Mouse (Mus musculus) myocyte (in vitro differentiated cells): ENCODE measurements around the gene Rxrg. TPM values are rescaled to one million over a fixed set of nuclear protein-coding genes. Genes with fewer than 3 reads are reported as not detected.

ENCODE experiments used
- H3K27me3 ChIP-seq: one replicate; pipeline ENCODE4 v1.6.1; 2011; ENCODE audit not compliant: control insufficient read depth, insufficient read depth, insufficient read length
- H3K36me3 ChIP-seq: one replicate; pipeline ENCODE4 v1.6.1; 2011; ENCODE audit not compliant: control insufficient read depth, insufficient read depth
- H3K4me2 ChIP-seq: one replicate; pipeline ENCODE4 v1.6.1; 2011; ENCODE audit warnings: low read depth, control low read depth
- H3K4me3 ChIP-seq: one replicate; pipeline ENCODE4 v1.5.1; 2011; ENCODE audit warnings: mild to moderate bottlenecking, control low read depth, moderate library complexity
- H3K79me2 ChIP-seq: one replicate; pipeline ENCODE4 v1.6.1; 2011; ENCODE audit not compliant: control insufficient read depth, insufficient read depth
- H3ac ChIP-seq: one replicate; pipeline ENCODE4 v1.6.1; 2011; ENCODE audit not compliant: control insufficient read depth, insufficient read length
- CEBPB ChIP-seq: IDR thresholded peaks from 2 replicates; pipeline ENCODE4 v1.6.1; 2011; ENCODE audit warnings: mild to moderate bottlenecking, moderate library complexity; ENCODE audit not compliant: poor library complexity, insufficient read depth, severe bottlenecking
- E2F4 ChIP-seq: IDR thresholded peaks from one replicate; pipeline ENCODE4 v1.6.1; 2011; ENCODE audit warnings: mild to moderate bottlenecking, control low read depth, moderate library complexity; ENCODE audit not compliant: insufficient read depth
- MAX ChIP-seq: IDR thresholded peaks from one replicate; pipeline ENCODE4 v1.6.1; 2011; ENCODE audit warnings: low read depth, mild to moderate bottlenecking, control low read depth
- MYOD1 ChIP-seq, 3 experiments: IDR thresholded peaks; one replicate each; pipeline ENCODE4 v1.6.1; 2011; ENCODE audit warnings: control low read depth in 2 of 3, low read depth in 2 of 3, mild to moderate bottlenecking in 2 of 3, moderate library complexity in 1 of 3; ENCODE audit not compliant: insufficient read length in 2 of 3, control insufficient read depth in 1 of 3
- MYOG ChIP-seq, 3 experiments: IDR thresholded peaks; one replicate each; pipeline ENCODE4 v1.6.1; 2011; ENCODE audit warnings: control low read depth in 2 of 3, low read depth in 2 of 3, mild to moderate bottlenecking in 2 of 3; ENCODE audit not compliant: insufficient read length in 2 of 3, control insufficient read depth in 1 of 3, insufficient read depth in 1 of 3
- POLR2A ChIP-seq: IDR thresholded peaks from one replicate; pipeline ENCODE4 v1.6.1; 2011; ENCODE audit warnings: low read depth, mild to moderate bottlenecking, control low read depth, moderate library complexity; ENCODE audit not compliant: insufficient read length
- POLR2AphosphoS2 ChIP-seq: IDR thresholded peaks from one replicate; pipeline ENCODE4 v1.6.1; 2011; ENCODE audit warnings: low read depth, control low read depth; ENCODE audit not compliant: insufficient read length
- REST ChIP-seq: IDR thresholded peaks from one replicate; pipeline ENCODE4 v1.6.1; 2011; ENCODE audit warnings: mild to moderate bottlenecking, control low read depth, moderate library complexity; ENCODE audit not compliant: insufficient read depth, insufficient read length
- SRF ChIP-seq: IDR thresholded peaks from one replicate; pipeline ENCODE4 v1.6.1; 2011; ENCODE audit warnings: low read depth; ENCODE audit not compliant: control insufficient read depth, insufficient read length
- TCF12 ChIP-seq: IDR thresholded peaks from one replicate; pipeline ENCODE4 v1.6.1; 2011; ENCODE audit warnings: mild to moderate bottlenecking, control low read depth; ENCODE audit not compliant: poor library complexity, insufficient read depth, severe bottlenecking
- TCF3 ChIP-seq: IDR thresholded peaks from one replicate; pipeline ENCODE4 v1.6.1; 2011; ENCODE audit warnings: low read depth, control low read depth; ENCODE audit not compliant: insufficient read length
- USF1 ChIP-seq: IDR thresholded peaks from one replicate; pipeline ENCODE4 v1.6.1; 2011; ENCODE audit warnings: low read depth, mild to moderate bottlenecking, control low read depth, moderate library complexity
- polyA plus RNA-seq: library from polyadenylated mRNA; unstranded; fragments of >200 nt; fragmentation: generic; extraction: Trizol; gene quantifications from one replicate; pipeline ENCODE4 v1.2.1, GENCODE M21; 2012; ENCODE audit warnings: missing spikeins

The Rxrg gene
- polyA plus RNA-seq, 1 experiment = 0.07 TPM

GRCm38 (mm10) chr1:167688347-167689231 lies 90.4 kb downstream of the Rxrg start:
- Histone ChIP-seq H3K36me3 (no peaks in the 10 kb centered on the region), H3ac (no peak overlapping the region), H3K4me2 (no peak overlapping the region), H3K79me2 (no peaks in the 10 kb centered on the region), H3K27me3 (peaks cover 22% of the 10 kb centered on the region), H3K4me3 (no peak overlapping the region)
- TF ChIP-seq USF1 = no peak
- no peak for TF ChIP-seq MYOG (IDR thresholded peaks at IDR 0.05; ENCODE audit: control insufficient read depth in 1 of 3, insufficient read depth in 1 of 3, insufficient read length in 2 of 3, low read depth in 2 of 3)
- TF ChIP-seq POLR2AphosphoS2 = no peak
- no peak for TF ChIP-seq TCF3
- TF ChIP-seq TCF12 = no peak
- TF ChIP-seq SRF = no peak
- no peak for TF ChIP-seq MAX
- no peak for TF ChIP-seq MYOD1 (IDR thresholded peaks at IDR 0.05; ENCODE audit: control insufficient read depth in 1 of 3, insufficient read length in 2 of 3, low read depth in 2 of 3)
- TF ChIP-seq POLR2A = no peak
- TF ChIP-seq REST = no peak
- no peak for TF ChIP-seq CEBPB
- no peak for TF ChIP-seq E2F4

GRCm38 (mm10) chr1:167689232-167689261 lies 90.9 kb downstream of the Rxrg start, which contains the start of gene Lmx1a:
TSS of gene Lmx1a (plus strand) at chr1:167689237.
- Histone ChIP-seq H3K36me3 (no peaks in the 10 kb centered on the region), H3K79me2 (no peaks in the 10 kb centered on the region), H3K4me2 (no peak within 1 kb of the TSS), H3K4me3 (no peak within 1 kb of the TSS), H3K27me3 (peaks cover 22% of the 10 kb centered on the region), H3ac (no peak within 1 kb of the TSS)
- TF ChIP-seq REST (no peak), SRF (no peak), MYOG (IDR thresholded peaks at IDR 0.05; ENCODE audit: control insufficient read depth in 1 of 3, insufficient read depth in 1 of 3, insufficient read length in 2 of 3, low read depth in 2 of 3) (no peak), POLR2AphosphoS2 (no peak), POLR2A (no peak), TCF12 (no peak), MYOD1 (IDR thresholded peaks at IDR 0.05; ENCODE audit: control insufficient read depth in 1 of 3, insufficient read length in 2 of 3, low read depth in 2 of 3) (no peak), MAX (no peak), E2F4 (no peak), CEBPB (no peak), USF1 (no peak), TCF3 (no peak)

Other genes starting within 250 kb of the Rxrg start
- 17.6 TPM for gene Aldh9a1, start 248.4 kb upstream of the Rxrg start, polyA plus RNA-seq
- 62.0 TPM for gene Mgst3, start 204.5 kb upstream of the Rxrg start, polyA plus RNA-seq
- gene Lrrc52, start 131.6 kb upstream of the Rxrg start, polyA plus RNA-seq = not detected
- gene Lmx1a, start 90.9 kb downstream of the Rxrg start, polyA plus RNA-seq = not detected